In genomic region chr15:102761745-102762378, GRCm38 (mm10) we compare ENCODE assay signal across 7 mouse cellular contexts. TPM values are rescaled to one million over a fixed set of nuclear protein-coding genes. Genes with fewer than 3 reads are reported as not detected.
DNase-seq lines count a peak whose midpoint lies in the region; ATAC-seq and TF ChIP-seq lines count a peak whose summit lies in the region.

No protein-coding gene starts in this region.

- intact Hi-C loops in gastrocnemius, postnatal 14 days (cut with DNase I; ENCODE audit: low total_unique reads): no loop called here

- in situ Hi-C loops in ES-E14 (cut with MboI; ENCODE audit: low sequenced_read_pairs in 2 of 2, unreplicated experiment in 2 of 2): no loop called here

- no peaks in the 10 kb centered on the region for H3K4me1 ChIP-seq in ES-E14 (ENCODE audit: control insufficient read depth in 2 of 2, insufficient read depth in 2 of 2, low read length in 2 of 2, poor library complexity in 1 of 2)
- H3K4me1 ChIP-seq in kidney, postnatal 0 days (replicated peaks; ENCODE audit: insufficient read depth, low read length): no peaks in the 10 kb centered on the region
- no peaks in the 10 kb centered on the region for H3K4me1 ChIP-seq in lung, postnatal 0 days (ENCODE audit: insufficient read depth, low read depth, low read length)

- TF ChIP-seq EP300 in lung, postnatal 0 days (IDR thresholded peaks at IDR 0.05): no peak

- no peak overlapping the region for H3K4me2 ChIP-seq in kidney, postnatal 0 days (ENCODE audit: low read length)
- no peak overlapping the region for H3K4me2 ChIP-seq in lung, postnatal 0 days (replicated peaks; ENCODE audit: low read depth, low read length)

- H3K9ac ChIP-seq in ES-E14 (ENCODE audit: insufficient read depth, low read depth, low read length, poor library complexity, severe bottlenecking): no peak overlapping the region
- no peak overlapping the region for H3K9ac ChIP-seq in kidney, postnatal 0 days (ENCODE audit: low read depth, low read length)
- H3K9ac ChIP-seq in lung, postnatal 0 days (replicated peaks; ENCODE audit: low read depth): no peak overlapping the region

- no peak overlapping the region for H3K27ac ChIP-seq in ES-E14 (ENCODE audit: insufficient read depth, low read depth, low read length, poor library complexity, severe bottlenecking)
- no peak overlapping the region for H3K27ac ChIP-seq in kidney, postnatal 0 days
- no peak overlapping the region for H3K27ac ChIP-seq in lung, postnatal 0 days (ENCODE audit: low read length)

- H3K36me3 ChIP-seq in C2C12 (ENCODE audit: control insufficient read depth, insufficient read depth): no peaks in the 10 kb centered on the region
- no peaks in the 10 kb centered on the region for H3K36me3 ChIP-seq in ES-E14 (ENCODE audit: control insufficient read depth, insufficient read depth, low read length, poor library complexity, severe bottlenecking)
- H3K36me3 ChIP-seq in kidney, postnatal 0 days (ENCODE audit: insufficient read depth, low read length): no peaks in the 10 kb centered on the region
- no peaks in the 10 kb centered on the region for H3K36me3 ChIP-seq in lung, postnatal 0 days (ENCODE audit: insufficient read depth, low read length)

- H3ac ChIP-seq in C2C12 (ENCODE audit: control insufficient read depth, insufficient read length, low read depth): no peak overlapping the region

- TF ChIP-seq CTCF in C2C12 (IDR thresholded peaks at IDR 0.05; ENCODE audit: control insufficient read depth, insufficient read depth, insufficient read length): peak; percentile 78
- peak; percentile 82 for TF ChIP-seq CTCF in kidney, postnatal 0 days (IDR thresholded peaks at IDR 0.05; ENCODE audit: low read depth)
- peak; percentile 82 for TF ChIP-seq CTCF in lung, postnatal 0 days (IDR thresholded peaks at IDR 0.05)

- no peaks in the 10 kb centered on the region for H3K79me2 ChIP-seq in C2C12 (ENCODE audit: control insufficient read depth, insufficient read depth)

- H3K27me3 ChIP-seq in C2C12 (ENCODE audit: control insufficient read depth, insufficient read depth, insufficient read length): peaks cover 10% of the 10 kb centered on the region
- 0 out of 2 replicates have a peak, but pooled peaks cover 4% of the 10 kb centered on the region for H3K27me3 ChIP-seq in kidney, postnatal 0 days (ENCODE audit: insufficient read depth, low read length)
- H3K27me3 ChIP-seq in lung, postnatal 0 days (replicated peaks; ENCODE audit: insufficient read depth, low read length): peaks cover 11% of the 10 kb centered on the region; the same call in 1 of the 2 replicates

- DNase-seq in ES-E14 (ENCODE audit: low read depth, low spot score): peak; percentile 60
- peak; percentile 59 for DNase-seq in cerebellum, adult 9-10 months
- peak; percentile 71 for DNase-seq in gastrocnemius, postnatal 14 days
- peak; percentile 94 for DNase-seq in kidney, postnatal 0 days (ENCODE audit: low spot score)
- peak; percentile 91 for DNase-seq in lung, postnatal 0 days (ENCODE audit: low spot score)
- DNase-seq in retina, embryonic 14.5 days (ENCODE audit: low spot score): peak; percentile 67

- no peaks in the 10 kb centered on the region for H3K9me3 ChIP-seq in ES-E14 (ENCODE audit: control insufficient read depth, insufficient read depth, low read depth, low read length)
- H3K9me3 ChIP-seq in kidney, postnatal 0 days (replicated peaks; ENCODE audit: low read length): no peaks in the 10 kb centered on the region
- H3K9me3 ChIP-seq in lung, postnatal 0 days (ENCODE audit: low read length): no peaks in the 10 kb centered on the region

- no peaks in the 10 kb centered on the region for H3K79me3 ChIP-seq in C2C12 (ENCODE audit: low read depth)

- H3K4me3 ChIP-seq in C2C12 (ENCODE audit: insufficient read depth, poor library complexity, severe bottlenecking) (no peak overlapping the region), ES-E14 (ENCODE audit: insufficient read depth in 1 of 2, low read depth in 1 of 2, low read length in 2 of 2, poor library complexity in 1 of 2, severe bottlenecking in 1 of 2) (no peak overlapping the region)
- no peak overlapping the region for H3K4me3 ChIP-seq in kidney, postnatal 0 days (replicated peaks; ENCODE audit: low read depth, low read length)
- no peak overlapping the region for H3K4me3 ChIP-seq in lung, postnatal 0 days (ENCODE audit: low read depth, low read length)

- WGBS in kidney, postnatal 0 days: 10% methylated on average over 7 of the region's 7 CpGs
- WGBS in lung, postnatal 0 days: 10% methylated on average over 7 of the region's 7 CpGs

- peak; percentile 76 for ATAC-seq in kidney, postnatal 0 days (replicated peaks; ENCODE audit: low FRiP score, low read depth)
- ATAC-seq in lung, postnatal 0 days: peak; percentile 77

TF ChIP-seq in C2C12, 6 proteins besides CTCF, POLR2A, EP300 and RAD21:
- TF ChIP-seq FOSL1 (IDR thresholded peaks at IDR 0.05; ENCODE audit: insufficient read depth, low read length, poor library complexity, severe bottlenecking) (peak; percentile 33), CEBPB (IDR thresholded peaks at IDR 0.05; ENCODE audit: low read depth) (no peak)

TF ChIP-seq in ES-E14, 5 proteins besides CTCF, POLR2A, EP300 and RAD21:
- TF ChIP-seq ZNF384 (IDR thresholded peaks at IDR 0.05; ENCODE audit: low read depth, low read length): peak; percentile 94
- peak; percentile 86 for TF ChIP-seq ZC3H11A (IDR thresholded peaks at IDR 0.05; ENCODE audit: borderline replicate concordance, low read depth, low read length)
- TF ChIP-seq MAFK (IDR thresholded peaks at IDR 0.05; ENCODE audit: insufficient read depth, low read depth, low read length): no peak
- no peak for TF ChIP-seq HCFC1 (IDR thresholded peaks at IDR 0.05; ENCODE audit: borderline replicate concordance, insufficient read depth, low read length)
- TF ChIP-seq CHD2 (IDR thresholded peaks at IDR 0.05; ENCODE audit: low read depth, low read length): no peak

RNA-seq across cellular contexts. Expression of gene Calcoco1, which starts 39.9 kb away (rescaled TPM):
- 25.7 TPM for polyA plus RNA-seq in C2C12 (2012; fragmentation: generic; extraction: Trizol)
- total RNA-seq in ES-E14 (2012; rRNA removed): 24.6 and 25.0 TPM in 2 replicates
- total RNA-seq in gastrocnemius, postnatal 14 days (2021): 10 to 100 TPM; 44.1 to 56.5 TPM
- 55.2 and 57.5 TPM in 2 replicates for polyA plus RNA-seq in kidney, postnatal 0 days (2015; fragmentation: Nextera tagmentation; extraction: Ambion mirVana)
- polyA plus RNA-seq in lung, postnatal 0 days (2015; fragmentation: Nextera tagmentation; extraction: Ambion mirVana): 92.3 and 99.4 TPM in 2 replicates
